Mouse (Mus musculus) embryonic fibroblast, embryonic 13.5 days (primary cell): ENCODE measurements around the gene Actb.

Experiments used
- CTCF ChIP-seq: IDR thresholded peaks from 2 replicates; pipeline ENCODE4 v1.5.1; 2011; ENCODE audit warnings: mild to moderate bottlenecking, control low read depth, low read length, moderate library complexity, borderline replicate concordance; ENCODE audit not compliant: insufficient read depth
- POLR2A ChIP-seq: IDR thresholded peaks from 2 replicates; pipeline ENCODE4 v1.6.1; 2011; ENCODE audit warnings: low read depth, mild to moderate bottlenecking, control low read depth, low read length, moderate library complexity

- TF ChIP-seq POLR2A (peak; percentile 12; the same call in 1 of the 2 replicates), CTCF (no peak)
Measured at GRCm38 (mm10) chr5:142897568-142898248, 8.8 kb downstream of the Actb start.
